Mouse (Mus musculus): ENCODE results near the gene Asxl2. TPM values are rescaled to one million over a fixed set of nuclear protein-coding genes. Genes with fewer than 3 reads are reported as not detected.

Gene Asxl2
- 44.4 and 54.8 TPM in 2 replicates for total RNA-seq (2012; rRNA removed)

- Histone ChIP-seq H3K9me3 (ENCODE audit: control insufficient read depth, insufficient read depth, low read depth, low read length) (no peaks in the 10 kb centered on the region), H3K4me1 (ENCODE audit: control insufficient read depth in 2 of 2, insufficient read depth in 2 of 2, low read length in 2 of 2, poor library complexity in 1 of 2) (peaks cover 3 to 5% of the 10 kb centered on the region in 2 experiments; a peak in 2 of 4 replicates), H3K9ac (ENCODE audit: insufficient read depth, low read depth, low read length, poor library complexity, severe bottlenecking) (peak within 1 kb of the TSS; percentile 97), H3K4me3 (ENCODE audit: insufficient read depth in 1 of 2, low read depth in 1 of 2, low read length in 2 of 2, poor library complexity in 1 of 2, severe bottlenecking in 1 of 2) (peak within 1 kb of the TSS; percentile 87 to 91), H3K27ac (ENCODE audit: insufficient read depth, low read depth, low read length, poor library complexity, severe bottlenecking) (peak within 1 kb of the TSS; percentile 91), H3K36me3 (ENCODE audit: control insufficient read depth, insufficient read depth, low read length, poor library complexity, severe bottlenecking) (peaks cover 5% of the 10 kb centered on the region)
- no peak for TF ChIP-seq CHD2 (IDR thresholded peaks at IDR 0.05; ENCODE audit: low read depth, low read length)
- peak; percentile 67 for TF ChIP-seq HCFC1 (IDR thresholded peaks at IDR 0.05; ENCODE audit: borderline replicate concordance, insufficient read depth, low read length)
- DNase-seq (ENCODE audit: low read depth, low spot score), result peak; percentile 97
- in situ Hi-C loops (cut with MboI; ENCODE audit: low sequenced_read_pairs in 2 of 2, unreplicated experiment in 2 of 2), result no loop called here
These were observed at the start of gene Asxl2 for GRCm38 (mm10) chr12:3426530-3427034. Gene Asxl2 (plus strand): TSS chr12:3426857.

GRCm38 (mm10) chr12:3377190-3377589, 49.5 kb upstream of the Asxl2 start:
- no peaks in the 10 kb centered on the region for H3K36me3 ChIP-seq (ENCODE audit: control insufficient read depth, insufficient read depth, low read length, poor library complexity, severe bottlenecking)
- in situ Hi-C loops (cut with MboI; ENCODE audit: low sequenced_read_pairs in 2 of 2, unreplicated experiment in 2 of 2), result no loop called here
- no peaks in the 10 kb centered on the region for H3K4me1 ChIP-seq (ENCODE audit: control insufficient read depth in 2 of 2, insufficient read depth in 2 of 2, low read length in 2 of 2, poor library complexity in 1 of 2)
- H3K9me3 ChIP-seq (ENCODE audit: control insufficient read depth, insufficient read depth, low read depth, low read length), result no peaks in the 10 kb centered on the region
- TF ChIP-seq ZC3H11A (IDR thresholded peaks at IDR 0.05; ENCODE audit: borderline replicate concordance, low read depth, low read length), result peak; percentile 42; the same call in 1 of the 2 replicates
- no peak for TF ChIP-seq HCFC1 (IDR thresholded peaks at IDR 0.05; ENCODE audit: borderline replicate concordance, insufficient read depth, low read length)
- TF ChIP-seq MAFK (IDR thresholded peaks at IDR 0.05; ENCODE audit: insufficient read depth, low read depth, low read length), result 0 out of 2 replicates have a peak, but pooled peaks have one; percentile 19
- no peak for TF ChIP-seq CHD2 (IDR thresholded peaks at IDR 0.05; ENCODE audit: low read depth, low read length)
- TF ChIP-seq ZNF384 (IDR thresholded peaks at IDR 0.05; ENCODE audit: low read depth, low read length), result no peak
- H3K27ac ChIP-seq (ENCODE audit: insufficient read depth, low read depth, low read length, poor library complexity, severe bottlenecking), result no peak overlapping the region
- DNase-seq (ENCODE audit: low read depth, low spot score), result no peak
- no peak overlapping the region for H3K4me3 ChIP-seq (ENCODE audit: insufficient read depth in 1 of 2, low read depth in 1 of 2, low read length in 2 of 2, poor library complexity in 1 of 2, severe bottlenecking in 1 of 2)
- H3K9ac ChIP-seq (ENCODE audit: insufficient read depth, low read depth, low read length, poor library complexity, severe bottlenecking), result no peak overlapping the region

GRCm38 (mm10) chr12:3377755-3378154, 48.9 kb upstream of the Asxl2 start:
- no peaks in the 10 kb centered on the region for H3K36me3 ChIP-seq (ENCODE audit: control insufficient read depth, insufficient read depth, low read length, poor library complexity, severe bottlenecking)
- H3K4me1 ChIP-seq (ENCODE audit: control insufficient read depth in 2 of 2, insufficient read depth in 2 of 2, low read length in 2 of 2, poor library complexity in 1 of 2), result no peaks in the 10 kb centered on the region
- H3K9ac ChIP-seq (ENCODE audit: insufficient read depth, low read depth, low read length, poor library complexity, severe bottlenecking), result no peak overlapping the region
- no peak for DNase-seq (ENCODE audit: low read depth, low spot score)
- no peak overlapping the region for H3K4me3 ChIP-seq (ENCODE audit: insufficient read depth in 1 of 2, low read depth in 1 of 2, low read length in 2 of 2, poor library complexity in 1 of 2, severe bottlenecking in 1 of 2)
- in situ Hi-C loops (cut with MboI; ENCODE audit: low sequenced_read_pairs in 2 of 2, unreplicated experiment in 2 of 2), result no loop called here
- no peak overlapping the region for H3K27ac ChIP-seq (ENCODE audit: insufficient read depth, low read depth, low read length, poor library complexity, severe bottlenecking)
- no peak for TF ChIP-seq ZNF384 (IDR thresholded peaks at IDR 0.05; ENCODE audit: low read depth, low read length)
- TF ChIP-seq ZC3H11A (IDR thresholded peaks at IDR 0.05; ENCODE audit: borderline replicate concordance, low read depth, low read length), result no peak
- no peak for TF ChIP-seq MAFK (IDR thresholded peaks at IDR 0.05; ENCODE audit: insufficient read depth, low read depth, low read length)
- TF ChIP-seq HCFC1 (IDR thresholded peaks at IDR 0.05; ENCODE audit: borderline replicate concordance, insufficient read depth, low read length), result no peak
- no peak for TF ChIP-seq CHD2 (IDR thresholded peaks at IDR 0.05; ENCODE audit: low read depth, low read length)
- H3K9me3 ChIP-seq (ENCODE audit: control insufficient read depth, insufficient read depth, low read depth, low read length), result no peaks in the 10 kb centered on the region

DNA sequence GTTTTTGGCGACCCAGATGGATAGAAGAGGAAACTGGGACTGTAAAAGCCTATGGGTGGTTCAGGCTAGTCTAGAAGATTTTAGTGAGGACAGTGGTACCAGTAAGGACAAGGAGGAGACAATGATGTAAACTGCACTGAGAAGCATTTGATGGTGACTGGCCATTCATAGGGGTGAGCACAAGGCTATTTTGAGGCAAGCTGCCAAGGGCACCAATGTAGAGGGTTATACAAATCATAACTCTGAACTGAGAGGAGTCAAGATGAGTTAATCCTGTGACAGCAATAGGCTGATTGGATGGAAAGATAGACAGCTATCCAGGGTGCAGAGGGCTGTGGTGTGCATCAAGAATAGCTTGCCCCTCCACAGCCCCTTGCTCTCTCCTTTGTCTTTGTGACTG, 41.8 kb upstream of the Asxl2 start:
- TF ChIP-seq MAFK (IDR thresholded peaks at IDR 0.05; ENCODE audit: insufficient read depth, low read depth, low read length) (no peak), ZC3H11A (IDR thresholded peaks at IDR 0.05; ENCODE audit: borderline replicate concordance, low read depth, low read length) (no peak), CHD2 (IDR thresholded peaks at IDR 0.05; ENCODE audit: low read depth, low read length) (no peak), ZNF384 (IDR thresholded peaks at IDR 0.05; ENCODE audit: low read depth, low read length) (no peak), HCFC1 (IDR thresholded peaks at IDR 0.05; ENCODE audit: borderline replicate concordance, insufficient read depth, low read length) (no peak)
- Histone ChIP-seq H3K27ac (ENCODE audit: insufficient read depth, low read depth, low read length, poor library complexity, severe bottlenecking) (no peak overlapping the region), H3K4me1 (ENCODE audit: control insufficient read depth in 2 of 2, insufficient read depth in 2 of 2, low read length in 2 of 2, poor library complexity in 1 of 2) (peaks cover 0 to 2% of the 10 kb centered on the region in 2 experiments; a peak in 1 of 4 replicates), H3K9me3 (ENCODE audit: control insufficient read depth, insufficient read depth, low read depth, low read length) (no peaks in the 10 kb centered on the region), H3K36me3 (ENCODE audit: control insufficient read depth, insufficient read depth, low read length, poor library complexity, severe bottlenecking) (no peaks in the 10 kb centered on the region), H3K4me3 (ENCODE audit: insufficient read depth in 1 of 2, low read depth in 1 of 2, low read length in 2 of 2, poor library complexity in 1 of 2, severe bottlenecking in 1 of 2) (no peak overlapping the region), H3K9ac (ENCODE audit: insufficient read depth, low read depth, low read length, poor library complexity, severe bottlenecking) (no peak overlapping the region)
- in situ Hi-C loops (cut with MboI; ENCODE audit: low sequenced_read_pairs in 2 of 2, unreplicated experiment in 2 of 2), result no loop called here
- DNase-seq (ENCODE audit: low read depth, low spot score), result no peak

DNA sequence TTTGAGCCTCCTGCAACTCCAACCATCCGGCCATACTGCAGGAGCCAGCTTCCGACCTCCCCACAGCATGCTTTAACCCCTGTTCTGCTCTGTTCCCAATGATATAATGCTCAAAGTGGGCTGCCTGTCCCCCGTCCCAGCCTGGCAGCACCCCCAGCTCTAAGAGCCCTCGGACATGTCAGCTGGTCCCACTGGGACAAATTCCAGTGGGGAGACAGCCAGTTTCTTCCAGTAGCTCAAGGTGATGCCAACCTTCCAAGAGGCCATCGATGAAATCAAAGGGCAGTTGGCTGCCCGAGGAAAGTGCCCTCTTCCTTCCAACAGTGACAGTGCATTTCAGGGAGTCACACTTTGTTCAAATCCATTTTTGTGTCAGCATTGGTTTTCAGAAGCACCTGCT, 41.4 kb upstream of the Asxl2 start:
- in situ Hi-C loops (cut with MboI; ENCODE audit: low sequenced_read_pairs in 2 of 2, unreplicated experiment in 2 of 2), result no loop called here
- TF ChIP-seq CHD2 (IDR thresholded peaks at IDR 0.05; ENCODE audit: low read depth, low read length) (no peak), ZC3H11A (IDR thresholded peaks at IDR 0.05; ENCODE audit: borderline replicate concordance, low read depth, low read length) (no peak), MAFK (IDR thresholded peaks at IDR 0.05; ENCODE audit: insufficient read depth, low read depth, low read length) (no peak), ZNF384 (IDR thresholded peaks at IDR 0.05; ENCODE audit: low read depth, low read length) (no peak), HCFC1 (IDR thresholded peaks at IDR 0.05; ENCODE audit: borderline replicate concordance, insufficient read depth, low read length) (no peak)

More for the DNA sequence above, 41.4 kb upstream of the Asxl2 start:
- H3K9ac ChIP-seq (ENCODE audit: insufficient read depth, low read depth, low read length, poor library complexity, severe bottlenecking), result no peak overlapping the region
- no peak overlapping the region for H3K4me3 ChIP-seq (ENCODE audit: insufficient read depth in 1 of 2, low read depth in 1 of 2, low read length in 2 of 2, poor library complexity in 1 of 2, severe bottlenecking in 1 of 2)
- no peak overlapping the region for H3K27ac ChIP-seq (ENCODE audit: insufficient read depth, low read depth, low read length, poor library complexity, severe bottlenecking)
- H3K36me3 ChIP-seq (ENCODE audit: control insufficient read depth, insufficient read depth, low read length, poor library complexity, severe bottlenecking), result no peaks in the 10 kb centered on the region
- DNase-seq (ENCODE audit: low read depth, low spot score), result no peak
- H3K9me3 ChIP-seq (ENCODE audit: control insufficient read depth, insufficient read depth, low read depth, low read length), result no peaks in the 10 kb centered on the region
- peaks cover 0 to 2% of the 10 kb centered on the region in 2 experiments; a peak in 1 of 4 replicates for H3K4me1 ChIP-seq (ENCODE audit: control insufficient read depth in 2 of 2, insufficient read depth in 2 of 2, low read length in 2 of 2, poor library complexity in 1 of 2)
